Mouse (Mus musculus): Measurements from ENCODE around the gene Trim69. TPM values are rescaled to one million over a fixed set of nuclear protein-coding genes. Genes with fewer than 3 reads are reported as not detected.

Gene Trim69
- polyA plus RNA-seq, 1 experiment from 2014 or later, result not detected

GRCm38 (mm10) chr2:122218234-122218633 lies 57.7 kb downstream of the Trim69 start:
- Histone ChIP-seq H3K9ac (ENCODE audit: low read length) (no peak overlapping the region), H3K36me3 (ENCODE audit: control insufficient read depth, insufficient read depth) (no peaks in the 10 kb centered on the region), H3K4me3 (ENCODE audit: low read length) (no peak overlapping the region), H3K4me2 (ENCODE audit: low read depth, low read length) (no peak overlapping the region), H3K9me3 (replicated peaks; ENCODE audit: control insufficient read depth, low read length) (no peaks in the 10 kb centered on the region), H3K27ac (ENCODE audit: low read length) (no peak overlapping the region), H3K27me3 (ENCODE audit: control insufficient read depth, insufficient read depth, low read length) (no peaks in the 10 kb centered on the region), H3K4me1 (ENCODE audit: control insufficient read depth, insufficient read depth, low read length) (no peaks in the 10 kb centered on the region)
- ATAC-seq (replicated peaks; ENCODE audit: extremely low read depth, insufficient read depth, low FRiP score), result no peak
- 78% methylated on average over 2 of the region's 2 CpGs for WGBS

DNA sequence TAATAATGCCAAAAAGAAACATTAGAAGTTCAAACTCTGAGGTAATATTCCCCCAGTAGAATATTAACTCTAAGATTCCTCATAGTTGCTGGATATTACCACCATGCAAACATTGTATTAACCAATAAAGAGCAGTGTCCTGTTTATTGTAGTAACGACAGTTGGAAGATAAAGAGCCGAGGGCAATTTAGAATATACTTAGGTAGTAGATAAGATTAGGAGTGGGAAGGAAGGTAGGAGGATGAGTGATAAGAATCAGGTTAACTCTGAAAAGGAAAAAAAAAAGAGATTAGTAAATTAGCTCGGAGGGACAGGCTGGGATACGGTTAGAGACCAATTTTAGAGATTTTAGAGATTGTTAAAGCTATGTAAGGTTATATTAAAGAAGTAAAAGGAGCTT lies 60.9 kb downstream of the Trim69 start:
- no peak for ATAC-seq (replicated peaks; ENCODE audit: extremely low read depth, insufficient read depth, low FRiP score)

DNA sequence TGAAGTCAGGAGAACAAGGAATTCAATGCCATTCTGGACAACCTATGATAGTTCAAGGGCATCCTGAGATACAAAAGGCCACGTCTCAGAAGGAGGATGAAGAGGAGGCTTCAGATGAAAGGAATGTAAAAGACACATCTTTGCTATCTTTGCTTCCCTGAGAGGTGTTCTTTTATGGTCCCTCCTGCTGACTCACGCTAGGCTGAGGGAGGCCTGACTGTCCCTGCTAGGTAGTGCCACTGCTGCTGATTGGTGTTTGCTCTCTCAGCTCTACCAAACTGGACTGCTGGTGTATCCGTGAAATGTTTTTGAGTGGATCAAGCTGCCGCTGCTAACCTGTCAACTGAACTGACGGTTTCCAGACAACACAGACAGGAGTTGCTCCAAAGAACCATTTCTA lies 61.3 kb downstream of the Trim69 start:
- H3K4me3 ChIP-seq (ENCODE audit: low read length), result no peak overlapping the region
- ATAC-seq (replicated peaks; ENCODE audit: extremely low read depth, insufficient read depth, low FRiP score), result no peak
- H3K36me3 ChIP-seq (ENCODE audit: control insufficient read depth, insufficient read depth), result no peaks in the 10 kb centered on the region
- no peak overlapping the region for H3K9ac ChIP-seq (ENCODE audit: low read length)
- H3K9me3 ChIP-seq (replicated peaks; ENCODE audit: control insufficient read depth, low read length), result no peaks in the 10 kb centered on the region
- no peaks in the 10 kb centered on the region for H3K4me1 ChIP-seq (ENCODE audit: control insufficient read depth, insufficient read depth, low read length)
- WGBS, result 18% methylated on average over 5 of the region's 5 CpGs
- no peak overlapping the region for H3K27ac ChIP-seq (ENCODE audit: low read length)
- no peak overlapping the region for H3K4me2 ChIP-seq (ENCODE audit: low read depth, low read length)
- no peaks in the 10 kb centered on the region for H3K27me3 ChIP-seq (ENCODE audit: control insufficient read depth, insufficient read depth, low read length)

More for the DNA sequence above, 60.9 kb downstream of the Trim69 start:
- 27% methylated on average over 4 of the region's 4 CpGs for WGBS
- Histone ChIP-seq H3K36me3 (ENCODE audit: control insufficient read depth, insufficient read depth) (no peaks in the 10 kb centered on the region), H3K4me1 (ENCODE audit: control insufficient read depth, insufficient read depth, low read length) (no peaks in the 10 kb centered on the region), H3K27ac (ENCODE audit: low read length) (no peak overlapping the region), H3K4me3 (ENCODE audit: low read length) (no peak overlapping the region), H3K9ac (ENCODE audit: low read length) (no peak overlapping the region), H3K4me2 (ENCODE audit: low read depth, low read length) (no peak overlapping the region), H3K27me3 (ENCODE audit: control insufficient read depth, insufficient read depth, low read length) (no peaks in the 10 kb centered on the region), H3K9me3 (replicated peaks; ENCODE audit: control insufficient read depth, low read length) (no peaks in the 10 kb centered on the region)

DNA sequence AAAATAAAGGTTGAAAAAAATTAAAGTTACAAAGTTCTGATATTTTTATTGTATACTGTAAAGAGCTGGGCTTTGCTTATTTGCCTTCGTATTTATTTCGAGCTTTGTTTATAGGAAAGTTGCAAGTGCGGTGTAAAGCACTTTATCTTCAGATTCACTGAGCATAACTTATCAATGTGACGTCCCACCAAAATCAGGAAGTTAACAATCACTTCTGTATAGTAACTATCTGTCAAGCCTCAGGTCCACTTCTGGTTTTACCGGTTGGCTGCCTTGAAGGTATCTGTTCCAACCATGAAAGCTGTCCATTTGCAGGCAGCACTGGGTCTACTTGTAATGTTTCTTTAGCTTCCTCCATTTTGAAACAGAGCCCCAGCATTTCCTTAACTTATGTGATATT lies 61.8 kb downstream of the Trim69 start:
- Histone ChIP-seq H3K27ac (ENCODE audit: low read length) (no peak overlapping the region), H3K4me1 (ENCODE audit: control insufficient read depth, insufficient read depth, low read length) (no peaks in the 10 kb centered on the region), H3K9me3 (replicated peaks; ENCODE audit: control insufficient read depth, low read length) (no peaks in the 10 kb centered on the region), H3K4me3 (ENCODE audit: low read length) (no peak overlapping the region), H3K36me3 (ENCODE audit: control insufficient read depth, insufficient read depth) (no peaks in the 10 kb centered on the region), H3K27me3 (ENCODE audit: control insufficient read depth, insufficient read depth, low read length) (no peaks in the 10 kb centered on the region), H3K4me2 (ENCODE audit: low read depth, low read length) (no peak overlapping the region), H3K9ac (ENCODE audit: low read length) (no peak overlapping the region)
- ATAC-seq (replicated peaks; ENCODE audit: extremely low read depth, insufficient read depth, low FRiP score), result no peak
- 71% methylated on average over 5 of the region's 5 CpGs for WGBS

DNA sequence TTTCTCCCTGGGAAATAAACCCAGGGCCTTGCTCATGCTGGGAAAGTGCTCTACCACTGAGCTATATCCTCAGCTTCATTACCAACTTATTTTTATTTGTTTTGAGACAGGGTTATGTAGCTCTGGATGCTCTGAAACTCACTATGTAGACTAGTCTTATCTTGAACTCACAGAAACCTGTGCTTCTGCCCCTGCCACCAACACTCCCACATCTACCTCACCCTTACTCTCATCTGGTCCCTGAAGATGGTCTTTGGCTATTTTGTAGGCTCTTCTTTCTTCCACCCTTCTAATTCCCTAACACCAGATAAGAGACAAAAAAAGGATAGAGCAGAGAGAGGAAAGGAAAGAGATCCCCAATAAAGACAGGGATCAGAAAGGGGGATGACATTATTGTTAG lies 63.2 kb downstream of the Trim69 start:
- Histone ChIP-seq H3K9ac (ENCODE audit: low read length) (no peak overlapping the region), H3K9me3 (replicated peaks; ENCODE audit: control insufficient read depth, low read length) (no peaks in the 10 kb centered on the region), H3K36me3 (ENCODE audit: control insufficient read depth, insufficient read depth) (no peaks in the 10 kb centered on the region)

More for the DNA sequence above, 63.2 kb downstream of the Trim69 start:
- Histone ChIP-seq H3K4me3 (ENCODE audit: low read length) (no peak overlapping the region), H3K4me1 (ENCODE audit: control insufficient read depth, insufficient read depth, low read length) (no peaks in the 10 kb centered on the region), H3K27me3 (ENCODE audit: control insufficient read depth, insufficient read depth, low read length) (no peaks in the 10 kb centered on the region), H3K27ac (ENCODE audit: low read length) (no peak overlapping the region), H3K4me2 (ENCODE audit: low read depth, low read length) (no peak overlapping the region)
- ATAC-seq (replicated peaks; ENCODE audit: extremely low read depth, insufficient read depth, low FRiP score), result no peak

Other genes with a start within 250 kb of the Trim69 start
- gene Ctdspl2, start 204.7 kb upstream of the Trim69 start, polyA plus RNA-seq (2015; fragmentation: Nextera tagmentation; extraction: Ambion mirVana), result 34.3 and 34.6 TPM in 2 replicates
- gene Mageb3, start 204.6 kb upstream of the Trim69 start, polyA plus RNA-seq (2015; fragmentation: Nextera tagmentation; extraction: Ambion mirVana), result 0.08 and 0.14 TPM in 2 replicates
- 9.8 and 10.6 TPM in 2 replicates for gene Eif3j1, start 132.2 kb upstream of the Trim69 start, polyA plus RNA-seq (2015; fragmentation: Nextera tagmentation; extraction: Ambion mirVana)
- 4.5 and 5.1 TPM in 2 replicates for gene Spg11, start 42.3 kb upstream of the Trim69 start, polyA plus RNA-seq (2015; fragmentation: Nextera tagmentation; extraction: Ambion mirVana)
- 233 and 403 TPM in 2 replicates for gene B2m, start 13.0 kb upstream of the Trim69 start, polyA plus RNA-seq (2015; fragmentation: Nextera tagmentation; extraction: Ambion mirVana)
- 0.18 TPM in 1 of 2 replicates, not detected in the other for gene Patl2, start 25.5 kb downstream of the Trim69 start, polyA plus RNA-seq (2015; fragmentation: Nextera tagmentation; extraction: Ambion mirVana)
- gene Terb2, start 25.6 kb downstream of the Trim69 start, polyA plus RNA-seq (2015; fragmentation: Nextera tagmentation; extraction: Ambion mirVana), result not detected in 2 replicates
- 62.2 and 73.7 TPM in 2 replicates for gene Sord, start 74.0 kb downstream of the Trim69 start, polyA plus RNA-seq (2015; fragmentation: Nextera tagmentation; extraction: Ambion mirVana)
- 0.05 and 0.11 TPM in 2 replicates for gene Duox2, start 137.7 kb downstream of the Trim69 start, polyA plus RNA-seq (2015; fragmentation: Nextera tagmentation; extraction: Ambion mirVana)
- not detected in 2 replicates for gene Duoxa2, start 138.2 kb downstream of the Trim69 start, polyA plus RNA-seq (2015; fragmentation: Nextera tagmentation; extraction: Ambion mirVana)
- 0.54 and 0.97 TPM in 2 replicates for gene Duoxa1, start 153.0 kb downstream of the Trim69 start, polyA plus RNA-seq (2015; fragmentation: Nextera tagmentation; extraction: Ambion mirVana)
- 0.05 and 0.12 TPM in 2 replicates for gene Duox1, start 155.0 kb downstream of the Trim69 start, polyA plus RNA-seq (2015; fragmentation: Nextera tagmentation; extraction: Ambion mirVana)
- 2.0 TPM in 2 replicates for gene Shf, start 208.5 kb downstream of the Trim69 start, polyA plus RNA-seq (2015; fragmentation: Nextera tagmentation; extraction: Ambion mirVana)

Measured in heart, embryonic 16.5 days (tissue).